ENCODE assay signal across 8 mouse cellular contexts in genomic region chr2:93413367-93414014, GRCm38 (mm10). TPM values are rescaled to one million over a fixed set of nuclear protein-coding genes. Genes with fewer than 3 reads are reported as not detected.
DNase-seq lines count a peak whose midpoint lies in the region; ATAC-seq lines count a peak whose summit lies in the region.

No protein-coding gene starts in this region.

- H3K4me3 ChIP-seq in liver, embryonic 13.5 days (replicated peaks), result no peak overlapping the region

- no peak for ATAC-seq in liver, embryonic 13.5 days (ENCODE audit: low read depth)

- 42% methylated on average over 7 of the region's 7 CpGs for WGBS in liver, embryonic 13.5 days (ENCODE audit: insufficient replicate concordance)

- H3K9ac ChIP-seq in liver, embryonic 13.5 days, result no peak overlapping the region

- peak; percentile 59 to 87 for DNase-seq in adrenal gland, adult (ENCODE audit: inconsistent age in 2 of 2, low spot score in 1 of 2)
- no peak for DNase-seq in adrenal gland, adult 8-10 months
- DNase-seq in urinary bladder, postnatal 14 days (ENCODE audit: low spot score), result peak; percentile 70
- no peak for DNase-seq in urinary bladder, adult 2 months (ENCODE audit: low spot score)
- DNase-seq in embryo, embryonic 9.5 days (ENCODE audit: extremely low spot score), result peak; percentile 66
- peak; percentile 88 for DNase-seq in induced T-regulatory cell, adult 2 months (ENCODE audit: low read depth)
- peak; percentile 40 for DNase-seq in liver, embryonic 13.5 days
- peak; percentile 71 for DNase-seq in retina, postnatal 1 day

- no peaks in the 10 kb centered on the region for H3K9me3 ChIP-seq in liver, embryonic 13.5 days (replicated peaks)

- peaks cover 12% of the 10 kb centered on the region; the same call in 1 of the 2 replicates for H3K4me1 ChIP-seq in liver, embryonic 13.5 days (replicated peaks)

- no peak overlapping the region for H3K27ac ChIP-seq in liver, embryonic 13.5 days

- no peaks in the 10 kb centered on the region for H3K36me3 ChIP-seq in liver, embryonic 13.5 days

- H3K27me3 ChIP-seq in liver, embryonic 13.5 days, result no peaks in the 10 kb centered on the region

- no peak overlapping the region for H3K4me2 ChIP-seq in liver, embryonic 13.5 days

RNA-seq across cellular contexts. Expression of gene Cd82, which starts 49.4 kb away (rescaled TPM):
- 100 to 1,000 TPM in 1 of 4 experiments, 10 to 100 TPM in 3; 74.6 to 101 (median 78.3) TPM for total RNA-seq in adrenal gland, adult 8-10 months (2022)
- polyA plus RNA-seq in urinary bladder, adult 2 months (2012; rRNA removed), result 95.1 and 96.4 TPM in 2 replicates
- 88.5 and 90.1 TPM in 2 replicates for polyA plus RNA-seq in liver, embryonic 13.5 days (2015; fragmentation: Nextera tagmentation; extraction: Ambion mirVana)

Comparison
In these comparisons a context has a peak if more than half of its experiments do, and no peak if none do; other contexts are left out.
1. DNase-seq: peak in adrenal gland, adult (2 of 2), urinary bladder, postnatal 14 days (single experiment), embryo, embryonic 9.5 days (single experiment), induced T-regulatory cell, adult 2 months (single experiment), liver, embryonic 13.5 days (single experiment) and retina, postnatal 1 day (single experiment); none in adrenal gland, adult 8-10 months (single experiment) and urinary bladder, adult 2 months (single experiment).